Mouse (Mus musculus): ENCODE data around the gene Camta1.
A peak's percentile ranks its signal among the peaks of the same experiment; 100 is the strongest.

Gene Camta1

GRCm38 (mm10) chr4:151860441-151861331 is 990 bp downstream of the Camta1 start:
- DNase-seq (ENCODE audit: low spot score): peak; percentile 27

- no peak for DNase-seq (ENCODE audit: low spot score)
Measured at GRCm38 (mm10) chr4:151859275-151859674, 2.4 kb downstream of the Camta1 start.

- DNase-seq (ENCODE audit: low spot score): no peak
Measured at GRCm38 (mm10) chr4:151853949-151854348, 7.7 kb downstream of the Camta1 start.

- peak; percentile 2 for DNase-seq (ENCODE audit: low spot score)
Measured at GRCm38 (mm10) chr4:151851179-151851578, 10.5 kb downstream of the Camta1 start.

- DNase-seq (ENCODE audit: low spot score): no peak
Measured at GRCm38 (mm10) chr4:151842591-151842990, 19.1 kb downstream of the Camta1 start.

GRCm38 (mm10) chr4:151838518-151838917 is 23.2 kb downstream of the Camta1 start:
- no peak for DNase-seq (ENCODE audit: low spot score)

- no peak for DNase-seq (ENCODE audit: low spot score)
Measured at GRCm38 (mm10) chr4:151835860-151836259, 25.8 kb downstream of the Camta1 start.

- DNase-seq (ENCODE audit: low spot score): no peak
Measured at GRCm38 (mm10) chr4:151834536-151834935, 27.1 kb downstream of the Camta1 start.

- no peak for DNase-seq (ENCODE audit: low spot score)
Measured at GRCm38 (mm10) chr4:151833940-151834449, 27.7 kb downstream of the Camta1 start.

GRCm38 (mm10) chr4:151827840-151828239 is 33.8 kb downstream of the Camta1 start:
- no peak for DNase-seq (ENCODE audit: low spot score)

GRCm38 (mm10) chr4:151827356-151827755 is 34.3 kb downstream of the Camta1 start:
- DNase-seq (ENCODE audit: low spot score): no peak

- DNase-seq (ENCODE audit: low spot score): no peak
Measured at GRCm38 (mm10) chr4:151823963-151824362, 37.7 kb downstream of the Camta1 start.

GRCm38 (mm10) chr4:151822986-151823385 is 38.7 kb downstream of the Camta1 start:
- DNase-seq (ENCODE audit: low spot score): no peak

GRCm38 (mm10) chr4:151817981-151818766 is 43.5 kb downstream of the Camta1 start:
- no peak for DNase-seq (ENCODE audit: low spot score)

GRCm38 (mm10) chr4:151813711-151814110 is 48.0 kb downstream of the Camta1 start:
- no peak for DNase-seq (ENCODE audit: low spot score)

GRCm38 (mm10) chr4:151805685-151806084 is 56.0 kb downstream of the Camta1 start:
- DNase-seq (ENCODE audit: low spot score): no peak

GRCm38 (mm10) chr4:151805046-151805445 is 56.6 kb downstream of the Camta1 start:
- no peak for DNase-seq (ENCODE audit: low spot score)

- no peak for DNase-seq (ENCODE audit: low spot score)
Measured at GRCm38 (mm10) chr4:151804208-151804607, 57.5 kb downstream of the Camta1 start.

- DNase-seq (ENCODE audit: low spot score): no peak
Measured at GRCm38 (mm10) chr4:151798630-151799029, 63.0 kb downstream of the Camta1 start.

- DNase-seq (ENCODE audit: low spot score): no peak
Measured at GRCm38 (mm10) chr4:151793694-151794093, 68.0 kb downstream of the Camta1 start.

- DNase-seq (ENCODE audit: low spot score): no peak
Measured at GRCm38 (mm10) chr4:151786946-151787705, 74.5 kb downstream of the Camta1 start.

GRCm38 (mm10) chr4:151780511-151780910 is 81.2 kb downstream of the Camta1 start:
- DNase-seq (ENCODE audit: low spot score): no peak
